16 mouse cellular contexts compared by ENCODE assay signal in the genomic region with DNA sequence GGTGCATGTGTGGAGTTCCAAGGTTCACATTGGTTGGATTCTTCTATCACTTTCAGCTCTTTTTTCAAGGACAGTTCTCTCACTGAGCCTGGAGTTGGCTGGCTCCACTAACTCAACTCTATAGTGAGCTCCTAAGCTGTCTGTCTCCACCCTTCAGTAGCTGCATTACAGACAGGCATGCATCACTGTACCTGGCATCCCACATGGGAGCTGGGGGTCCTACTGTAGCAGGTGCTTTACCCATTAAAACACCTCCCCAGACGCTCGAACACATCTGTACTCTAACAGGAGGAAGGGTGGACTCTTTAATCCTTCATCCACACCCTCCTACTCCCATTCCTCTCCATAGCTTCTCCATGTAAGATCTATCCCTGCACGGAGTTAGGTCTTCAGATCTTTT.
"Had no signal": no experiment of that assay in that cellular context is flagged by ENCODE, and none has a peak within 500 bp of the region (broad histone marks: within the 10 kb centered on the region; RNA-seq: fewer than 3 reads in every experiment).

No protein-coding gene starts in this region.

- H3K9ac ChIP-seq: liver, postnatal 0 days; lung, embryonic 14.5 days; midbrain, embryonic 13.5 days; midbrain, embryonic 15.5 days; neural tube, embryonic 12.5 days; stomach, embryonic 15.5 days had no signal

- H3K4me1 ChIP-seq: midbrain, embryonic 13.5 days; midbrain, embryonic 15.5 days; neural tube, embryonic 12.5 days; stomach, embryonic 15.5 days had no signal

- ATAC-seq: liver, postnatal 0 days; lung, postnatal 0 days; midbrain, embryonic 13.5 days; midbrain, embryonic 15.5 days had no signal

- H3K36me3 ChIP-seq: midbrain, embryonic 13.5 days; midbrain, embryonic 15.5 days; neural tube, embryonic 12.5 days; stomach, embryonic 15.5 days had no signal

- DNase-seq: liver, postnatal 0 days; lung, postnatal 14 days; right cerebral cortex, postnatal 14 days; thymus, adult 2 months; thymus, postnatal 25 days; thymus, postnatal 4 days had no signal

- H3K27ac ChIP-seq: macrophage; midbrain, embryonic 13.5 days; midbrain, embryonic 15.5 days; neural tube, embryonic 12.5 days; stomach, embryonic 15.5 days; stomach, postnatal 0 days had no signal

- H3K9me3 ChIP-seq: megakaryocyte, embryonic 14.5 days; midbrain, embryonic 13.5 days; midbrain, embryonic 15.5 days; neural tube, embryonic 12.5 days; stomach, embryonic 15.5 days had no signal

- H3K27me3 ChIP-seq: megakaryocyte, embryonic 14.5 days; midbrain, embryonic 13.5 days; midbrain, embryonic 15.5 days; neural tube, embryonic 12.5 days; stomach, embryonic 15.5 days had no signal

- H3K4me3 ChIP-seq: megakaryocyte, embryonic 14.5 days; midbrain, embryonic 13.5 days; midbrain, embryonic 15.5 days; neural tube, embryonic 12.5 days; stomach, embryonic 15.5 days had no signal

- H3K4me2 ChIP-seq: lung, embryonic 14.5 days; midbrain, embryonic 11.5 days; midbrain, embryonic 13.5 days; midbrain, embryonic 15.5 days; neural tube, embryonic 12.5 days; stomach, embryonic 15.5 days had no signal
